Mouse (Mus musculus) liver, embryonic 15.5 days (tissue): Measurements from ENCODE around the gene Nfe2. TPM values are rescaled to one million over a fixed set of nuclear protein-coding genes. Genes with fewer than 3 reads are reported as not detected.
"Not testable (repeated sequence)": the region's sequence is repeated elsewhere in the genome, so short reads cannot be mapped to it uniquely, and the experiment has no call there.

Source experiments
- ATAC-seq: fragments of 200-750 bp; cut with Nextera tagmentation; 2 replicates; pipeline ENCODE4 v1.8.0; 2017; ENCODE audit warnings: moderate number of reproducible peaks, mild to moderate bottlenecking, moderate library complexity; ENCODE audit not compliant: insufficient read depth
- H3K27ac ChIP-seq: fragments of 300-500 bp; sonication (generic); replicated peaks from 2 replicates; pipeline ENCODE4 v1.5.1; 2015; ENCODE audit warnings: mild to moderate bottlenecking, inconsistent platforms
- H3K27me3 ChIP-seq: fragments of 300-500 bp; sonication (generic); 2 replicates; pipeline ENCODE4 v1.6.1; 2015; ENCODE audit warnings: mild to moderate bottlenecking, inconsistent platforms
- H3K36me3 ChIP-seq: fragments of 300-500 bp; sonication (generic); replicated peaks from 2 replicates; pipeline ENCODE4 v1.6.1; 2015; ENCODE audit warnings: moderate library complexity, mild to moderate bottlenecking, inconsistent platforms
- H3K4me1 ChIP-seq: fragments of 300-500 bp; sonication (generic); replicated peaks from 2 replicates; pipeline ENCODE4 v1.6.1; 2015; ENCODE audit warnings: inconsistent platforms
- H3K4me2 ChIP-seq: fragments of 300-500 bp; sonication (generic); 2 replicates; pipeline ENCODE4 v1.6.1; 2015; ENCODE audit warnings: moderate library complexity, mild to moderate bottlenecking, inconsistent platforms
- H3K4me3 ChIP-seq: fragments of 300-500 bp; sonication (generic); replicated peaks from 2 replicates; pipeline ENCODE4 v1.5.1; 2015; ENCODE audit warnings: mild to moderate bottlenecking, inconsistent platforms
- H3K9ac ChIP-seq: fragments of 300-500 bp; sonication (generic); 2 replicates; pipeline ENCODE4 v1.6.1; 2015; ENCODE audit warnings: moderate library complexity, mild to moderate bottlenecking, inconsistent platforms
- H3K9me3 ChIP-seq: fragments of 300-500 bp; sonication (generic); replicated peaks from 2 replicates; pipeline ENCODE4 v1.6.1; 2016; ENCODE audit warnings: inconsistent platforms
- WGBS: fragments of 180-500 bp; shearing (Covaris S2); methylation state at CpG from one replicate; pipeline ENCODE4 v1.1.7; 2015; ENCODE audit warnings: mixed read lengths; ENCODE audit not compliant: insufficient replicate concordance; 5-methylcytosine and 5-hydroxymethylcytosine counted together
- polyA plus RNA-seq: library from polyadenylated mRNA; unstranded; fragments of >200 nt; fragmentation: Nextera tagmentation; extraction: Ambion mirVana; gene quantifications from 2 replicates; pipeline ENCODE4 v1.2.1, GENCODE M21; 2015

Nfe2 gene
- polyA plus RNA-seq, 1 experiment from 2014 or later, result 207 TPM

DNA sequence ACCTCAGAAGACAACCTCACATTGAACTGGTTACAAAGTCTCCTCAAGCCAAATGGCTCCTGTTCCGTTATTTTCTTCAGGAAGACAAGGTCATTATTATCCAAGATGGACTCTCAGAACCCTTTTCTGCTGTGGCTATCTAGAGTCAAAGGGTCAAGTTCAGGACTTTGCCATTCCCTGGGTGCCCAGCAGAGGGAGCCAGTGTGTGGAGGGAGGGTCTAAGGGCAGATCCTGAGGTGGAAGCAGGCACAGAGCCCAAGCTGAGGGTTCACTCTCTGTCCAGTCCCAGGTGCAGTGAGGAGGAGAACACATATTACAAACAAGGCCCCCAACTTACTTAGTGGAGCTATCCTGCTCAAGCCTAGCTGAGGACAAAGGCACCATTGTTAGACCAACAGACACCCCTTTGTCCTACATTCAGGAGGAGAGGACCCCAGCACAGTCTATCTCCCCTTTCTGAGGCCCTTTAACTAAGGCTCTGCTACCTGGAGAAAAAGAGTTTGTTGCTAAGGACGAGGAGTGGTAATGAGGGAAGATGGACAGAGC, 7.9 kb downstream of the Nfe2 start:
- Histone ChIP-seq H3K36me3 (peaks cover 75% of the 10 kb centered on the region), H3K27me3 (no peaks in the 10 kb centered on the region), H3K9ac (peak overlapping the region; percentile 94), H3K4me3 (peak overlapping the region; percentile 77), H3K9me3 (no peaks in the 10 kb centered on the region), H3K27ac (peak overlapping the region; percentile 99), H3K4me1 (peaks cover 73% of the 10 kb centered on the region), H3K4me2 (peak overlapping the region; percentile 85)
- 32% methylated on average over 2 of the region's 2 CpGs for WGBS
- no peak for ATAC-seq

DNA sequence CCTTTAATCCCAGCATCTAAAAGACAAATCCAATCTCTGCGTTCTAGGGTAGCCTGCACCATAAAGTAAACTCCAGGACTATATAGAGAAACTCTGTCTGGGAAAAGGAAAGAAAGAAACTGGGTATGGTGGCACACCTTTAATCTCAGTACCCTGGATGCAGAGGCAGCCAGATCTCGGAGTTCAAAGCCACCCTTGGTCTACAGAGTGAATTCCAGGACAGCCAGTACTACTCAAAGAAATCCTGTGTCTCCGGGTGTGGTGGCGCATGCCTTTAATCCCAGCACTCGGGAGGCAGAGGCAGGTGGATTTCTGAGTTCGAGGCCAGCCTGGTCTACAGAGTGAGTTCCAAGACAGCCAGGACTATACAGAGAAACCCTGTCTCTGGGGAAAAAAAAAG, 8.7 kb downstream of the Nfe2 start:
- H3K4me1 ChIP-seq, result peaks cover 78% of the 10 kb centered on the region
- H3K27ac ChIP-seq, result peak overlapping the region; percentile 64
- not testable (repeated sequence) for H3K27me3 ChIP-seq, ATAC-seq, H3K9ac ChIP-seq, H3K9me3 ChIP-seq
- H3K4me2 ChIP-seq, result peak overlapping the region; percentile 53
- H3K4me3 ChIP-seq, result peak overlapping the region; percentile 42
- peaks cover 81% of the 10 kb centered on the region for H3K36me3 ChIP-seq
- 82% methylated on average over 6 of the region's 6 CpGs for WGBS

DNA sequence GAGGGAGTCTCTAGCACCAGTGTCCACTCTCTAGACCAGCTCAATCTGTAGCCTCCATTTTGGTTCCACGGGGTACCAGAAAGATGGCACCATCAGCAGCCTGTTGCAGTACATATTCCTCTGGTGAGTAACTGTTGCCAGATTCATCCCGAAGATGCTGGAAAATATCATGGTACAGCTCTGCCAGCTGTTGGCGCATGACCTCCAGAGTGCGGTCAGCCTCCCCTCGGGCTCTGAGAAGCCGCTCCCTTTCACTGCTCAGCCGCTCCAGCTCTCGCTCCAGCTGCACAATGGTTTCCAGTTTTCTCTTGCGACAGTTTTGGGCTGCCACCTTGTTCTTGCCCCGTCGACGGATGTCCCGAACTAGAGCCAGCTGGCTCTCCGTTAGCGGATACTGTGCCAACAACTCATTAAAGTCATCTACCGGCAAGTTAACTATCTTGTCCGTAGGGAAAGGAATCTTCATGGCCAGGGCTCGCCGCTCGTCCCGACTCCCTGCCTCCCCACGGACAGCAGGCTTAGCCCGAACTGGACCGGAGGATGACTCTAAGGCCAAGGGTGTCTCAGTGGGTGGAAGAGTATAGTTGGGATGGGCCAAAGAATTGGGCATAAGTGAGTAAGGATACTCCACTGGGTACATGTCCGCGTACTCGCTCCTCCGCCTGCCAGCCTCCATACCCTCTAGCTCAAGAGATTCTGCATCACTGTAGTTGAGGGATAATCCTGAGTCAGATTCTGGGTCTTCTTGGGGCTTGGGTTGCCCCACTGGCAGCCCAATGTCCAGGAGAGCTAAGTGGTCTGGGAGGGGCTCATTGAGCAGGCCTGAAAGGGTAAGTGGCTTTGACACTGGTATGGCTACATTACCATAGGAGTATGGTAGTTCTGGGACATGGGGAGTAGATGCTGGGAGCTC, 9.5 kb downstream of the Nfe2 start:
- peaks cover 86% of the 10 kb centered on the region for H3K36me3 ChIP-seq
- 84% methylated on average over 28 of the region's 28 CpGs for WGBS
- H3K4me2 ChIP-seq, result peak overlapping the region; percentile 53
- peak overlapping the region; percentile 64 for H3K27ac ChIP-seq
- H3K9ac ChIP-seq, result no peak overlapping the region
- peak overlapping the region; percentile 42 for H3K4me3 ChIP-seq
- H3K4me1 ChIP-seq, result peaks cover 82% of the 10 kb centered on the region
- ATAC-seq, result no peak
- H3K27me3 ChIP-seq, result no peaks in the 10 kb centered on the region
- no peaks in the 10 kb centered on the region for H3K9me3 ChIP-seq

- Histone ChIP-seq H3K4me1 (peaks cover 82% of the 10 kb centered on the region), H3K4me2 (peak overlapping the region; percentile 53), H3K27me3 (no peaks in the 10 kb centered on the region), H3K9ac (no peak overlapping the region), H3K9me3 (no peaks in the 10 kb centered on the region), H3K4me3 (peak overlapping the region; percentile 42), H3K27ac (peak overlapping the region; percentile 64), H3K36me3 (peaks cover 90% of the 10 kb centered on the region)
- no peak for ATAC-seq
Measured at GRCm38 (mm10) chr15:103247782-103248400, 10.3 kb downstream of the Nfe2 start.

- H3K36me3 ChIP-seq, result peaks cover 92% of the 10 kb centered on the region
- H3K4me2 ChIP-seq, result peak overlapping the region; percentile 53
- H3K27ac ChIP-seq, result peak overlapping the region; percentile 64
Measured at GRCm38 (mm10) chr15:103247078-103247781, 11.0 kb downstream of the Nfe2 start.

GRCm38 (mm10) chr15:103245616-103246015, 12.6 kb downstream of the Nfe2 start:
- H3K4me1 ChIP-seq, result peaks cover 70% of the 10 kb centered on the region
- H3K27me3 ChIP-seq, result no peaks in the 10 kb centered on the region
- H3K4me2 ChIP-seq, result peak overlapping the region; percentile 55
- H3K4me3 ChIP-seq, result peak overlapping the region; percentile 2
- peak overlapping the region; percentile 63 for H3K27ac ChIP-seq
- peaks cover 92% of the 10 kb centered on the region for H3K36me3 ChIP-seq
- WGBS, result 35% methylated on average over 6 of the region's 6 CpGs
- no peak overlapping the region; the same call in 1 of the 2 replicates for H3K9ac ChIP-seq
- H3K9me3 ChIP-seq, result no peaks in the 10 kb centered on the region
- ATAC-seq, result peak; percentile 30

More at GRCm38 (mm10) chr15:103247078-103247781, 11.0 kb downstream of the Nfe2 start:
- Histone ChIP-seq H3K27me3 (no peaks in the 10 kb centered on the region), H3K9ac (no peak overlapping the region), H3K9me3 (no peaks in the 10 kb centered on the region), H3K4me3 (0 out of 2 replicates have a peak overlapping the region, but pooled peaks have one; percentile 42), H3K4me1 (peaks cover 82% of the 10 kb centered on the region)
- ATAC-seq, result no peak
- WGBS, result 64% methylated on average over 9 of the region's 9 CpGs

DNA sequence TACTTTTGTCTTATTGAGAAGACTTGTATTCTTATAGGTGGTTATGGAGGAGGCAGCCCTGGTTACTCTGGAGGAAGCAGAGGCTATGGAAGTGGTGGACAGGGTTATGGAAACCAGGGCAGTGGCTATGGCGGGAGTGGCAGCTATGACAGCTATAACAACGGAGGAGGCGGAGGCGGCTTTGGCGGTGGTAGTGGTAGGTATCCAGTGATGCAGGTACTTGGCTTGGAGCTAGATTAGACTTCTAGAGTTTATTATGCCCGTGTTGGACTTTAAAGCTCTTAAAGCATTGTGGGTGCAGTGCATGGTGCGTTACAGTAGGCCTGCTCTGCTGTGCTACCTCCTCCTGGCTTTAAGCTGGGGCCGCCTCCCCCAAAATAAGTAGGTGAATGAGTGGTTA, 15.3 kb downstream of the Nfe2 start:
- no peak for ATAC-seq
- Histone ChIP-seq H3K9ac (peak overlapping the region; percentile 79), H3K27ac (peak overlapping the region; percentile 90), H3K4me3 (peak overlapping the region; percentile 84), H3K4me2 (peak overlapping the region; percentile 83), H3K27me3 (no peaks in the 10 kb centered on the region), H3K9me3 (no peaks in the 10 kb centered on the region), H3K4me1 (peaks cover 49% of the 10 kb centered on the region), H3K36me3 (peaks cover 68% of the 10 kb centered on the region)
- 35% methylated on average over 8 of the region's 8 CpGs for WGBS

GRCm38 (mm10) chr15:103241071-103242018, 16.9 kb downstream of the Nfe2 start:
- not testable (repeated sequence) for H3K27me3 ChIP-seq, ATAC-seq, H3K9me3 ChIP-seq
- peak overlapping the region; percentile 90 for H3K27ac ChIP-seq
- WGBS, result under 1% methylated on average over 12 of the region's 12 CpGs
- H3K9ac ChIP-seq, result peak overlapping the region; percentile 79
- peak overlapping the region; percentile 84 for H3K4me3 ChIP-seq
- H3K4me1 ChIP-seq, result peaks cover 53% of the 10 kb centered on the region
- peak overlapping the region; percentile 83 for H3K4me2 ChIP-seq
- peaks cover 62% of the 10 kb centered on the region for H3K36me3 ChIP-seq

- no peaks in the 10 kb centered on the region for H3K9me3 ChIP-seq
- WGBS, result 0% methylated on average over 47 of the region's 47 CpGs
- H3K36me3 ChIP-seq, result peaks cover 63% of the 10 kb centered on the region
- peak within 1 kb of the TSS; percentile 84 for H3K4me3 ChIP-seq
- no peaks in the 10 kb centered on the region for H3K27me3 ChIP-seq
- peak within 1 kb of the TSS; percentile 98 for H3K27ac ChIP-seq
- ATAC-seq, result peak; percentile 77
- peak within 1 kb of the TSS; percentile 79 for H3K9ac ChIP-seq
- peak within 1 kb of the TSS; percentile 83 for H3K4me2 ChIP-seq
- H3K4me1 ChIP-seq, result peaks cover 50% of the 10 kb centered on the region
Measured at GRCm38 (mm10) chr15:103240160-103241028, 17.8 kb downstream of the Nfe2 start, which contains the start of gene Hnrnpa1. Hnrnpa1 (plus strand) TSS chr15:103240432.
